In the genomic region with DNA sequence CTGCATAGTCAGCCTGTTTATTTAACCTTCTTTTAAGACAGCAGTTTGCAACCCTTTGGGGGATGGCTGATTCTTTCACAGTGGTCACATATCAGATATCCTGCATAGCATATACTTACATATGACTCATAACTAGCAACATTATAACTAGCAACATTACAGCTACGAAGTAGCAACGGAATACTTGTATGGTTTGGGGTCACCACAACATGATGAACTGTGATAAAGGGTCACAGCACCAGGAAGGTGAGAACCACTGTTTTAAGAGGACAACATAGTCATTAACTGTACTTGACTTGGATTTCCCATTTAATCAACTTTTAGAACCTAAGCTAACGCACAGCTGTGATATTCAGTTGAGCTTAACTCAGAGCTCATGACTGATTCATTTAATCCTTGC, we compare ENCODE assay signal across 26 mouse cellular contexts. TPM values are rescaled to one million over a fixed set of nuclear protein-coding genes. Genes with fewer than 3 reads are reported as not detected.
"Had no signal": no experiment of that assay in that cellular context is flagged by ENCODE, and none has a peak within 500 bp of the region (broad histone marks: within the 10 kb centered on the region; RNA-seq: fewer than 3 reads in every experiment).

No protein-coding gene starts in this region.

- H3K27me3 ChIP-seq: limb, embryonic 12.5 days; limb, embryonic 15.5 days; megakaryocyte, embryonic 14.5 days; neural tube, embryonic 13.5 days; stomach, embryonic 15.5 days had no signal

- H3K9ac ChIP-seq: limb, embryonic 12.5 days; limb, embryonic 15.5 days; liver, embryonic 14.5 days; liver, postnatal 0 days; lung, embryonic 14.5 days; neural tube, embryonic 13.5 days; stomach, embryonic 15.5 days had no signal

- H3K27ac ChIP-seq: kidney, postnatal 0 days; layer of hippocampus, adult 2 months; limb, embryonic 12.5 days; limb, embryonic 15.5 days; liver, embryonic 14.5 days; macrophage; midbrain, embryonic 10.5 days; neural tube, embryonic 13.5 days; stomach, embryonic 15.5 days had no signal

- H3K9me3 ChIP-seq: limb, embryonic 12.5 days; limb, embryonic 15.5 days; megakaryocyte, embryonic 14.5 days; midbrain, embryonic 10.5 days; neural tube, embryonic 13.5 days; stomach, embryonic 15.5 days had no signal

- ATAC-seq: liver, postnatal 0 days; lung, postnatal 0 days had no signal

- H3K4me2 ChIP-seq: limb, embryonic 12.5 days; limb, embryonic 15.5 days; liver, embryonic 11.5 days; neural tube, embryonic 13.5 days; stomach, embryonic 15.5 days had no signal

- H3K4me1 ChIP-seq: limb, embryonic 12.5 days; limb, embryonic 15.5 days; midbrain, embryonic 10.5 days; neural tube, embryonic 13.5 days; stomach, embryonic 15.5 days had no signal

- H3K36me3 ChIP-seq: limb, embryonic 12.5 days; limb, embryonic 15.5 days; midbrain, embryonic 10.5 days; neural tube, embryonic 13.5 days; stomach, embryonic 15.5 days had no signal

- DNase-seq: kidney, adult 2 months; kidney, postnatal 25 days; left cerebral cortex, postnatal 4 days; liver, postnatal 0 days; lung, embryonic 14.5 days; midbrain, embryonic 14.5 days; retina, postnatal 1 day; right cerebral cortex, postnatal 25 days; thymus, postnatal 4 days had no signal

- H3K4me3 ChIP-seq: layer of hippocampus, adult 2 months; limb, embryonic 12.5 days; limb, embryonic 15.5 days; megakaryocyte, embryonic 14.5 days; midbrain, embryonic 10.5 days; neural tube, embryonic 13.5 days; stomach, embryonic 15.5 days had no signal

RNA-seq across cellular contexts. Expression of gene Il22ra2, which starts 44.2 kb away (rescaled TPM):
- total RNA-seq: layer of hippocampus, adult 2 months; layer of hippocampus, postnatal 10 days; left cerebral cortex, adult 8-10 months; left cerebral cortex, postnatal 14 days; left cerebral cortex, postnatal 4 days; midbrain, postnatal 0 days had no signal
- polyA plus RNA-seq: kidney, embryonic 14.5 days; kidney, postnatal 0 days; limb, embryonic 12.5 days; liver, embryonic 11.5 days; lung, embryonic 14.5 days; macrophage; midbrain, embryonic 10.5 days; midbrain, embryonic 14.5 days; midbrain, postnatal 0 days; neural tube, embryonic 13.5 days had no signal
